Mouse (Mus musculus) heart, postnatal 10 days (tissue): Measurements from ENCODE around the gene Tmub2. TPM values are rescaled to one million over a fixed set of nuclear protein-coding genes. Genes with fewer than 3 reads are reported as not detected.

Source experiments
- DNase-seq, 2 experiments: peaks; one replicate each; pipeline ENCODE4 v3.0.0; 2021
- intact Hi-C: fragments of 180-260 bp; cut with DNase I; formaldehyde crosslinking; loops from one replicate; pipeline ENCODE4 v1.15.1; 2025
- total RNA-seq, 2 experiments: library from RNA; stranded (reverse); gene quantifications; 2 replicates each; pipeline ENCODE4 v1.2.3; 2021

Gene Tmub2
- total RNA-seq, result 10 to 100 TPM; 29.0 to 31.1 TPM

DNA sequence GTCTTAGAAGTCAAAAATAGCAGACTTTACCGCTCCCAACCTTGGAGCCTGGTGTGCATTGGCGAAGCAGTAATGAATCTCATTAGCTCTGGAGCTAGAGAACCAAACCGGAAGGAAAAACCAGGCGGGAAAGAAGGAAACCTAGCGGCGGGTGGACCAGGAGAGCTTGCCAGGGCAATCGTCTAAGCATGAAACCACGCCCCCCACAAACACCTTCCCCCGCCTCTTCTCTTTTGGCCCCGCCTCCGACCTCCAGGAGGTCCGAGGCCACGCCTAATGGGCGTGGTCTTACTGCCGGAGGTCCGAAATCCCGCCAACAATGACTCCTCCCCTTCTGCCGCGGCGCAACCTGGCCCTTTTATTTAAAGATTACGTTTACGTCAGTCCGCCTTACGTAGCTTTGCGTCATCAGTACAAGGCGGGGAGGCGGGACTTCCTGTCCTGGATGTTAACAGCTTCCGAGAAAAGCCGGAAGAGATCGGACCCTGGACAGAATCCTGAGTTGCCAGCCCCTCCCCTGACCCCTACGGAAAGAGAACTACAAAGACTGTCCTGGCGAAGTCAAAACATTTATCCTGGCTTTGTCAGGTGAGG, at the start of gene Tmub2:
Gene Tmub2 (plus strand): TSS at position 431 of the 594 bp plus-strand sequence.
- DNase-seq, result peak; percentile 96 to 97
- intact Hi-C loops, result no loop called here

DNA sequence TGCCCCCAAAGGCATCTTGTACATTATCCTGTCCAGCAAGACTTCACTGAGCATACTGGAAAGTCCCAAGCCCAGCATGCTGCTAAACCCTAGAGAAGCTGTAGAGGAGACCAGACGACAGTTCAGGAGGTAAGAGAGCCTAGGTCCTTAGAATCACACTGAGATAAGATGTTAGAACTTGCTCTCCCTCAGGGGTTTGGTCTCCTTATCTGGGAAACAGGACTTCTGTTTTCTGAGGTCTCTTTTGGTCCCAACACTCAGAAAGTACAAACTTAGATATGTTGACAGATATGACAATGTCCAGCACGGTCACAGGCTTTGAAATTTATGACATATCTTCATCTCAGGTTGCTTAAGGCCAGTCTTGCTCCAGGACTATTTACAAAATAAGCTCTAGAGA, 48.7 kb upstream of the Tmub2 start:
- intact Hi-C loops, result no loop called here
- DNase-seq, result no peak

DNA sequence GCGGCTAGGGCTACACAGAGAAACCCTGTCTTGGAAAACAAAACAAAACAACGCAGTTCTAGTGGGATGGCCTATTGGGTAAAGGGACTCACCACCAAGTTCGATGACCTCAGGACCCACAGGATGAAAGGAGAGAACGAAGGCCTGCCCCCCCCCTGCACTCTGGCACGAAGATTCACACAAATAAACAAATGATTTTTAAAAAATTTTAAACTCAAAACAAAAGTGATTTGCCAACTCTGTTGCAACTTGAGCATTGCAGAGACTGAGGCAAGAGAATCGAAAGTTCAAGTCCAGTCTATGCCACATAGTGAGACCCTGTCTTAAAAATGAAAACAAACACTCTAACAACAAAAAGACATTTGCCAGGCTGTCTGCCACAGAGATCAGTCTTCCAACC, 44.1 kb upstream of the Tmub2 start:
- intact Hi-C loops, result no loop called here

DNA sequence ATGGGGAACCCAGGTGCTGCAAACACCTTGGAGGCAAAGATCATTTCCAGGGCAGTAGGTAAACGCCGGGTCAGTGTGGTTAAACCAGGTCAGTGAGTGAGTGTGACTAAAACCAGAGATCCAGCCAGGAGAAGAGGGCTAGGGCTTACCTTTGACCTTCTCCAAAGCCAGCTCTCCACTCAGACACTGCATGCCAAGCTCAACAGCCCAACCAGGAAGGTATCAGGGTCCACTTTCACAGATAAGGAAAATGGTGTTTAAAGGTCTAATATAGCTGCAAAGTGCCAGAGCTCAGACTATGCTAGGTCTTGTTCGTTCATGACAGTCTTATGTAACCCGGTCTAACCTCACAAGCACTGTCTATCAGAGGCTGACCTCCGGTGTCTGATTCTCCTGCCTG, 43.5 kb upstream of the Tmub2 start:
- no peak for DNase-seq
- intact Hi-C loops, result no loop called here

More for the DNA sequence above, 44.1 kb upstream of the Tmub2 start:
- no peak for DNase-seq

DNA sequence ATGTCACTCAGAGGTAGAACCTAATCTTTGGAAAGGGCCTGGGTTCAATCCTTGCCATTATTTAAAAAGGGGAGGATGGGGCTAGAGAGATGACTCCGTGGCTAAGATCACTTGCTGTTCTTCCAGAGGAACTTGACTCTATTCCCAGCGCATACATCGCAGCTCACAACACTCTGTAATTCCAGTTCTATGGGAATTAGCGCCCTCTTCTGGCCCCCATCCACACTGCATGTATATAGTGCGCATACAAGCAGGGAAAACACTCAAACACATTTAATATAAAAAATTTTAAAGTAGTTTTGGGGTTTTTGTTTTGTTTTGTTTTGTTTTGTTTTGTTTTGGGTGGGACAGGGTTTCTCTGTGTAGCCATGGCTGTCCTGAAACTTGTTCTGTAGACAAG, 42.9 kb upstream of the Tmub2 start:
- intact Hi-C loops, result no loop called here
- no peak for DNase-seq

DNA sequence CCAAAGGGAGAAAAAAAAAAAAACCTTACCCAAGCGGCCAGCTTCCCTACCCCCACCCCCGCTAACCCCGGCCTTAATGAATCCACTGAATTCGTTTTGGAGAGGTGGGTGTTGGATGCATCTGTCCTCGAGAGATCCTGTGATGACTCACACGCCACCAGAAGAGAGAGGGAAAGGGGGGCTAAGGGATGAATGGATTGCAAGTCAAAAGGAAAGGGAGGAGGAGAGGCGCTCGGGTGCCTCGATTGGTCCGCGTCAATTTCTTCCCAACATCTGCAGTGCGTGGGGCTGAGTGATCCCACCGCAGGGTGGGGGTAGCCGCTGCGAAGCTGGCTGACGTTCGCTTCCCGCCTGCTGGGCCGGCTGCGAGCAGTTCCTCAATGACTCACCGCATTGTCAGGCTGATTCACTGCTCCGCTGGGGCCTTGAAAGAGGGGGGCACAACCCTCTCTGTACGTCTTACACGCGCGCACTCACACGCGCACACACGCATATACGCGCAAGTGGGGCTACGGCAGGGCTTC, 39.7 kb upstream of the Tmub2 start:
- intact Hi-C loops, result no loop called here

DNA sequence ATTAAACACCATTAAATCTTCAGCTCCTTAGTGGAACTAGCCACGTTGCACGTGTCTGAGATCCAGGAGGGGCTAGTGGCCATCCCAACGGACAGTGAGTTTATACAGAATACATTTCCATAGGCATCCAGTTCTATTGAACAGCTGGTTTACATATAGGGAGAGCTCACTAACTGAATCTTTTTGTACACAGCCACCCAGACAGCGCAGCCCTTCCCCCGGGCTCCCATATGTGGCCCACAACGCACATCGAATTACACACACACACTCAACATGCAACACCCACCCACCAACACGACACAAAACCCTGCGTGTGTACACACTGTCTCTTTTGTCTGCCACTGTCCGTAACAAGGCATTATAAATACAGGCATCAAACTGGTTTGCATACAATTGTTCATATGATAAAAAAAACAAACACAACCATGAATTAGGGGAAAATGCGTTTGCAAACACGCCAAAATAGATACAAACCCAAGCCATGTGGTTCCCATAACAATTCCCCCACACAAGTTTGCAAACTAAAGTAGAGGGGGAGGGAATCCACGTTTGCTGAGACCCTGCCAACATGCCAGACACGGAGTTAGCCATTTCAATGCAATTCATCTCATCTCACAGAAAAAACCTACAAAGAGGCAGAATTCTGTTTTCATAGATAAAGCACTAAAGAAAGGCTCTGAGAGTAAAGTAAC, 39.0 kb upstream of the Tmub2 start:
- DNase-seq, result no peak
- intact Hi-C loops, result no loop called here

More for the DNA sequence above, 39.7 kb upstream of the Tmub2 start:
- peak; percentile 70 to 75 for DNase-seq

DNA sequence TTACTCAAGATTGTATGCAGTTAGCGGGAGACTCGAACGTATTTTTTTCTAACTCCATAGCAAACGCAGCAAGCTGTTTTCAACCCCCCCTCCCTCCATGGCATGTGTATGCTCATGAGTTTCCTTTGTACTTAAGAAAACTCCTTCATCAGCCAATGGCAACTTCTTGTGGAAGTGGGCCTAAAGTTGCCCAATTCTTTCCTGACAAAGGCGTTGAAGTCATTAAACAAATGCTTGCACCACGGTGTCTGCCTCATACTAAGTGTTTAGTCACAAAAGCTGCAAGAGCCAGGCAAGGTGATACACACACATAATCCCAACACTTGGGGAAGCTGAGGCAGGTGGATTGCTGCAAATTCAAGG, 38.5 kb upstream of the Tmub2 start:
- intact Hi-C loops, result no loop called here
- no peak for DNase-seq

DNA sequence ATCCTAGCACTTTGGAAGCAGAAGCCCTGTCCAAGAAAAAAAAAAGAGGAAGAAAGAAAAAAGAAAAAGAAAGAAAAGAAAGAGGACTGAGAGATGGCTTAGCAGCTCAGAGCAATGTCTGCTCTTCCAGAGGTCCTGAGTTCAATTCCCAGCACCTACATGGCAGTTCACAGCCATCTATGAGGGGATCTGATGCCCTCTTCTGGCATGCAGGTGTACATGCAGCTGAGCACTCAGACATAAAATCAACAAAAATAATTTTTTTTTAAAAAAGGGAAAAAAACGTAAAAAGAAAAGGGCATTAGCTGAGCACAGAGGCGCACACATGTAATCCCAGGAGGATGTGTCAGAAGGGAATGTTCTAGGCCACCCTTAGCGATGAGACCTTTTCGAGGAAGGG, 37.9 kb upstream of the Tmub2 start:
- DNase-seq, result no peak
- intact Hi-C loops, result no loop called here

DNA sequence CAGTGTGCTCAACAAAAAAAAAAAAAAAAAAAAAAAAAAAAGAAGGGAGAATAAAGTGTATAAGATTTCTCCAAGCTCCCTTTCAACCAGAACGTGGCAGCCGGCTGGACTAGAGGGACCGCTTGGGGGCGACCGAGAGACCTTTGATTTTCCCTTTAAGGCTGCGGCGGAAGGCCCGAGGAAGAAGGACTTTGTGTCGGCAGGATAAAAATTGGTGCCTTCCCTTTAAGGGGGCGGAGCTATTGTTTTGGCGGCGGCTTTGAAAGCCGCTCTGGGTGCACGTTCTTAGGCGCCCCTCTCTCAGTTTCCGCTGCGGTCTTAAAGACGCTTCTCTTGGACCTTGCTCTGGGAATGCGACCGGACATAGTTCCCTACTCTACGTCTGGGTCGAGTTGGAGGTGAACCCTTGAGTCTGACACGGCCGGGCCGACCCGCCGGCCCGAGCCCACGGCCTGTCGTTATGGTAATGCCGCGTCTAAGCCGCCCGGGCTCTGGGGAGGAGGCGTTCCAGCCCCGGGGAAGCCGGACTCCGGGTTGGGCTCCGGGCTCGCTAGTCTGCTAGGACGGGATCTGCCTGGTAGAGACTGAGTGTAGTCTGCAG, 36.0 kb upstream of the Tmub2 start, which contains the start of gene BC030867:
Gene BC030867 (plus strand): TSS at position 253 of the 601 bp plus-strand sequence.
- DNase-seq, result peak; percentile 94 to 97
- intact Hi-C loops, result loop anchor here (1.0 kb wide), 1 partner anchor 18 kb away; the partner anchor contains the start of gene Hdac5

DNA sequence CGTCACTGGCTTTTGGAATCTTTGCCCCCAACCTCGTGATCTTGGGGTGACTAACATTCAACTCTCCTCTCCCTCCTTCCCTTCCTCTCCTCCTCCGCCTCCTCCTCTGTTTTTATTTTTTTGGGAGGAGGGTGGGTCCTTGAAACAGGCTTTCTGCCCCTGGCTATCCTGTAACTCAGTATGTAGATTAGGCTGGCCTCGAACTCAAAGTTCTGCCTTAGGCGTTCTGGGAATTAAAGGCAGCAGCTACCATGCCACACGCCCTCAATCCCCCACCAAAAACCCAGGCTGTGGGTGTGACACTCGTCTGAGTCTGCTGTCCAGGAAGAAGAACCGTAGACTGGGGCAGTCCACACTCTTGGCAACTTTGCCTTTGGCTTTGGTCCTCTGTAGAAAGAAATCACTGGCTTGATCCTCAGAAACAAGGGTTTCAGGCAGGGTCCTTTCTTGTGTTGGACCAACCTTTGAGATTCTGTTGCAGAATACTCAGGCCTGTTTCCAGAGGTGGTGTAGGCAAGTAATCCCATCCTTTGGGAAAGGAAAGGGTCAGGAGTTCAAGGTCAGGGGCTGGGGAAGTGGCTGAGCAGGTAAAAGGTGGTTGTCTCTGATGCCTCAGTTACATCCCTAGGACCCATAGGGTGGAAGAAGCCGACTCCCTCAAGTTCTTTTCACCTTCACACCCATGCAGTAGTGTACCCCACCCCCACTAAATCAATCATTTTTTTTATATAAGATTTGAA, 35.2 kb upstream of the Tmub2 start:
- no peak for DNase-seq
- intact Hi-C loops, result no loop called here

DNA sequence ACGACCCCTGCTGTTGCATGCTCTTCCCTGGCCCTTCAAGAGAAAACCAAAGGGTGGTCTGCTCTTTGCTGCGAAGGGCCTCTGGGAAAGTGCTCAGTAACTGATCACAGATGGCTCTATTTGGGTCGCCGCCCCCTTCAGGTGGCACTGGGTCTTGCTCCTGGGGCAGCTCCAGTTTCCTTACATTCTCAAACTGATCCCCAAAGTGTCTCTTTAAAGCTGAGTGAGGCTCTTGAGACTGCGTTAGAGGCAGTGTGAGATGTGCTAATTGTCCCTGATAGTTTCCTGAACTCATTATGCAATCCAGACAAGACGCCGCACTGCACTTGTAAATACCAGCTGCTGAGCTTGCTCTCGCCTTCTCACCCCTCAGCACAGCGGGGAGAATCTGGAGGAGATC, 27.2 kb upstream of the Tmub2 start:
- intact Hi-C loops, result no loop called here
- peak in 1 of 2 experiments; percentile 35 for DNase-seq

DNA sequence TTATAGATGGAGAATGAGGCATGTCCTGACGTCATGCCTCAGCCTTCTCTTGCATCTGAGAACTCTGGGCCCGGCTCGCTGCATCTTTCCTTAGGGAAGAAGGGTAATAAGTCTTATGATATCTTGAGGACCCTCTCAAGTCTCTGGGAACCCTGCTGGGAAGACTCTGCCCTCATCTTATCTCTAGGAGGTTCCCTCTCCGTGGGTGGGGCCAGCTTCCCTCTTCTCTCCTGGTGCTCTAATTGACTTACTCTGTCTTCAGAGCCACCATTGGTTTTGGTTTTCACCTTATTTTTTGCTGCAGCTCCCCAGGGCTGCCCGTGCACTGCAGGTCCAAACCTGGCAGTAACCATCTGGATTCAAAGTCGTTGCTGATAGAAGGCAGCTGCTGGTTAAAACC, 26.6 kb upstream of the Tmub2 start:
- intact Hi-C loops, result no loop called here
- DNase-seq, result no peak

DNA sequence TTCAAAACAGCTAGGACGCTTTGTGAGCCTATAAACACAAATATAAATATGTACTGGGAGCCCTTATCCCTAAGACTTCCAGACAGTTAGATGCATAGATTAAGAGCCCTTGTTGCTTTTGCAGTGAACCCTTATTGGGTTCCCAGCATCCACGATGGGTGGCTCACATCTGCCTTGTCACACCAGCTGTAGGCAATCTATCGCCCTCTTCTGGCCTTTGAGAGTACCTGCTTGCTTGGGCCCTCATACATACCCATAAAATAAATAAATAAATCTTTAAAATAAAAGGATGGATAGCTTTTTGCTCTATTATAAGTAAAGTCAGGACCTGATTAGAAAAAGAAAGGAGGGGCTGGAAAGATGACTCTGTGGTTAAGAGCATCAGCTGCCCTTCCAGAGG, 26.2 kb upstream of the Tmub2 start:
- intact Hi-C loops, result no loop called here
- DNase-seq, result no peak

DNA sequence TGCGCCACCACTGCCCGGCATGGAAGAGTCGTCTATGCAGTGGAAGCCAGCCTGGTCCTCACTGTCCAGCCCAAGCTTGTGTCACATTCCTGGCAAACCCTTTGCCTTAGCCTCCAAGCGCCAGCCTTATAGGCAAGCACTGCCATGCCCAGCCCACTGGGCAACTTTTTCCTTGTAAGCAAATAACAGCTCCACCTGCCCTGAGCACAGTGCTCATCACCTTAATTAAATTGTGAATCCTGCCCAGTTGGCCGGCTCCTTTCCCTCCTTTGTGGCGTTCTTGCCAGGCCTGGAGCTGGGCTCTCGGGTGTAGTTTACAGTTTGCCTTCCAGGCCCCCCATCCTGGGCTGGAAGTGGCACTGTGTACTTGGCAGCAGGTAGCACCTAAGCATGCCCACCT, 21.5 kb upstream of the Tmub2 start:
- intact Hi-C loops, result no loop called here
- no peak for DNase-seq

DNA sequence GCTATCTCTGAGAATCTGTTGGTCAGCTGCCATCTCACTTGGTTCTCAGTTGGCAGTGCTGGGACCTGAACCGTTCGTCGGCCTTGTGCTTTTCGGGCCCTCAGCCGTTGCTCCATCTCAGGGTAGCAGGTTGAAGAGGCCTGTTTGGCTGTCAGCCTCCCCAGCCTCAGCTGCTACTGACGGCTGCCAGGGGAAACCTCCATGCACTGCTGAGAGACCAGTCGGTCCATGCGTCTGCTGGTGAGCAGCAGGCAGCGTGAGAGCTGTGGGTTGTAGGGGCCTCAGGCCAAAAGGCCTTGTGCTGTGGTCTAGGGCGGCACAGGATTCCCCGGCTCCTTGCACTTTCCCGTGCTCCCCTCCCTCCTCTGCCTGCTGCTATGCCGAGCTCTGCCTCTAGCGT, 18.9 kb upstream of the Tmub2 start:
- intact Hi-C loops, result loop anchor here (5.0 kb wide), 1 partner anchor 109 kb away; the partner anchor contains the start of gene Tmem101

DNA sequence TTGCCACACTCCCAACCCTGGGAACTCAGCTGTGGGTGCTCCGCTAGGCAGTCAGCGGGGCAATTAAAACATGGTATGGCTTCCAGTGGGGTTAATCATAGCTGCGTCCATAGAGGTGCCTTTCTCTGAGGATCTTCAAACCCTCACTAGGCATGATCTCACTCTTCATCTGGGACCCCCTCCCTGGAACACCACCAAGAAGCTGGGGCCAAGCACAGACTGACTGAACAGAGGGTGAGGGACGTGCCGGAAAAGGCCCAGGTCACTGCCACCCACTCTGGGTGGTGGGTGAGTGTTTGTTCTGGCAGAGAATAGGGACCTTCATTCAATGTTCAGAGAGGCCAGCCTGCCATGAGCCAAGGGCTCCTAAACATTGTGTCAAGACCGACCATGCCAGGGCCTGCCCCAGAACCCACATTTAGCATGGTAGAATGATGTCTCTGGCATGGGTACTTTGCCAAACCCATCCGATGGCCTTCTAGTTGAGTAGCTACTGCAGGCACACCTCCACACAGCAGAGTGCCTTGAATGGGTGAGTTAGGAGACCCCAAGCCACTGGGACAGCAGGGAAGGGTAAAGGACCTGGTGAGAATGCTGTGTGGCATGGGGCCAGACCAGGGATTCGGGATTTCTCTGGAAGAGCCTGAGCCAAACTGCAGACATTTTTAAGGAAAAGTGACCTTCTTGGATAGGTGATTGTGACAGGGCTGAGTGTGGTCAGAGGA, 17.9 kb upstream of the Tmub2 start:
- no peak for DNase-seq
- intact Hi-C loops, result loop anchor here (1.0 to 5.0 kb wide), 2 partner anchors 109 to 164 kb away; partner anchors contain the start of gene Tmem101

More for the DNA sequence above, 18.9 kb upstream of the Tmub2 start:
- DNase-seq, result no peak

DNA sequence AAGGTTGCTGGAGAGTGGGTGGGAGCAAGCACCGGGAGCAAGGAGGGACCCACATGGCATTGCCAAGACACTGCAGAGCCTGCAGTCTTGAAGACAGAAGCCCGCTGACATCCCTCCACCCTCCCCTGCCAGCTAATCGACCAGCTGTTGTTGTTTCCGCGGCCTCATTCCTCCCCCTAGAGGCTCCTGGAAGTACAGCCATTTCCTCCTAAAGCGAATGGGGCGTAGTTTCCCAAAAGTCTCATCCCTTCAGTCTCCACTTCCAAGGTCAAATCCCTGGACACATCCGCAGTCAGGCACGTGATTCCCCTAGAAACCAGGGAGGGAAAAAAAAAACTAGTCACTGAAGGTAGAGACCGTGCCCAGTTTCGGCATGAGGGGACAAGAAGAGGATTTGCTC, 17.3 kb upstream of the Tmub2 start:
- intact Hi-C loops, result loop anchor here (1.0 to 5.0 kb wide), 2 partner anchors 110 to 165 kb away; partner anchors contain the start of gene Tmem101
- DNase-seq, result peak; percentile 84 to 87

DNA sequence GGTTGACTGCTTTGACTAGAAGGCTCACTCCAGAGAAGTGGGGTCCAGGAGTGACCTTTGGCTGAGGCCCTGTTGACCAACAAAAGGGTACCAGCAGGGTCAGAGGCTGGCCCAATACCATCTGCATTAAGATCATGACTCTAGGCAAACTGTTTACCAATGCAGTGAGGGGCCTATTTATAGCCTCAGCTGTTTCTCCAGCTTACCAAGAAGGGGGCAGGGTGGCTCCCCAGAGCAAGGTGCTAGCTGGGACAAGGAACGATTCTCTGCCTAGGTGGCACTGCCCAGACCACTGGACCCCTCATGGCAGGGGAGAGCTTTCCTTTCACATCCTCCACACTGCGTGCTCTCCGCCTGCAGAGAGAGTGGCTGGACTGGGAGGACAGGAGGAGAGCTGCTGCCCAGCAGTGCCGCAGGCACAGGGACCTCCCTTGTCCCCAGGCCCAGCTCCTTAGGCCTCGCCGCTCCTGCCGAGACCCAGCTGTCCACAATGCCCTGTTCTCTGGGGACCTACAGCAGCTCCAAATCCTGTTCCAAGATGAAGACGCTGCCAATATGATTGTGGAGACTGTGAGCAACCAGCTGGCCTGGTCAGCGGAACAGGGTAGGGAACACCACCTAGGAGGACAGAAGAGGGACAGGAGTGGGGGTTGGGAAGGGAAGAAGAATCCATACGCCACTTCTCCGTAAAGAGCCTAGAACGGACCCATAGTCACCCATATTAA, 16.0 kb upstream of the Tmub2 start, which contains the start of gene Asb16:
Gene Asb16 (plus strand): TSS at position 224 of the 725 bp plus-strand sequence.
- intact Hi-C loops, result loop anchor here (5.0 kb wide), 1 partner anchor 111 kb away; the partner anchor contains the start of gene Tmem101
- DNase-seq, result peak in 1 of 2 experiments; percentile 25
